Mouse (Mus musculus) limb, embryonic 15.5 days (tissue): ENCODE results near the gene Soga1. TPM values are rescaled to one million over a fixed set of nuclear protein-coding genes. Genes with fewer than 3 reads are reported as not detected.

Experiments
- ATAC-seq: fragments of 200-750 bp; cut with Nextera tagmentation; 2 replicates; pipeline ENCODE4 v1.8.0; 2017; ENCODE audit warnings: low read depth, moderate TSS enrichment; ENCODE audit not compliant: insufficient number of reproducible peaks, low FRiP score, low TSS enrichment
- H3K27ac ChIP-seq: fragments of 300-500 bp; sonication (generic); 2 replicates; pipeline ENCODE4 v1.5.1; 2015; ENCODE audit warnings: moderate library complexity, mild to moderate bottlenecking, inconsistent platforms
- H3K27me3 ChIP-seq: fragments of 300-500 bp; sonication (generic); 2 replicates; pipeline ENCODE4 v1.6.1; 2015; ENCODE audit warnings: inconsistent platforms
- H3K36me3 ChIP-seq: fragments of 300-500 bp; sonication (generic); 2 replicates; pipeline ENCODE4 v1.6.1; 2015; ENCODE audit warnings: inconsistent platforms
- H3K4me1 ChIP-seq: fragments of 300-500 bp; sonication (generic); 2 replicates; pipeline ENCODE4 v1.6.1; 2015; ENCODE audit warnings: inconsistent platforms
- H3K4me2 ChIP-seq: fragments of 300-500 bp; sonication (generic); 2 replicates; pipeline ENCODE4 v1.6.1; 2015; ENCODE audit warnings: mild to moderate bottlenecking, inconsistent platforms
- H3K4me3 ChIP-seq: fragments of 300-500 bp; sonication (generic); 2 replicates; pipeline ENCODE4 v1.5.1; 2015; ENCODE audit warnings: mild to moderate bottlenecking, inconsistent platforms
- H3K9ac ChIP-seq: fragments of 300-500 bp; sonication (generic); 2 replicates; pipeline ENCODE4 v1.6.1; 2015; ENCODE audit warnings: inconsistent platforms
- H3K9me3 ChIP-seq: fragments of 300-500 bp; sonication (generic); 2 replicates; pipeline ENCODE4 v1.6.1; 2016; ENCODE audit warnings: inconsistent platforms
- WGBS: fragments of 180-500 bp; shearing (Covaris S2); methylation state at CpG from one replicate; pipeline ENCODE4 v1.1.7; 2015; 5-methylcytosine and 5-hydroxymethylcytosine counted together
- polyA plus RNA-seq: library from polyadenylated mRNA; unstranded; fragments of >200 nt; fragmentation: Nextera tagmentation; extraction: Ambion mirVana; gene quantifications from 2 replicates; pipeline ENCODE4 v1.2.1, GENCODE M21; 2015

The Soga1 gene
- polyA plus RNA-seq, 1 experiment from 2014 or later: 2.9 TPM

GRCm38 (mm10) chr2:157100319-157100605, 21.2 kb upstream of the Soga1 start:
- no peak overlapping the region for H3K4me2 ChIP-seq
- WGBS: 86% methylated on average over 12 of the region's 12 CpGs
- H3K9ac ChIP-seq: no peak overlapping the region
- H3K27me3 ChIP-seq: no peaks in the 10 kb centered on the region
- H3K4me3 ChIP-seq: no peak overlapping the region
- ATAC-seq: no peak
- H3K27ac ChIP-seq: no peak overlapping the region
- H3K9me3 ChIP-seq: no peaks in the 10 kb centered on the region
- peaks cover 59% of the 10 kb centered on the region for H3K36me3 ChIP-seq
- H3K4me1 ChIP-seq: no peaks in the 10 kb centered on the region

GRCm38 (mm10) chr2:157099532-157100318, 20.7 kb upstream of the Soga1 start:
- ATAC-seq: no peak

GRCm38 (mm10) chr2:157095005-157095755, 16.1 kb upstream of the Soga1 start:
- no peak overlapping the region for H3K9ac ChIP-seq
- no peak overlapping the region for H3K4me2 ChIP-seq
- 65% methylated on average over 9 of the region's 9 CpGs for WGBS
- ATAC-seq: no peak
- peaks cover 23% of the 10 kb centered on the region for H3K36me3 ChIP-seq
- H3K4me1 ChIP-seq: peaks cover 12% of the 10 kb centered on the region
- H3K27me3 ChIP-seq: no peaks in the 10 kb centered on the region
- no peak overlapping the region for H3K27ac ChIP-seq
- H3K9me3 ChIP-seq: no peaks in the 10 kb centered on the region
- no peak overlapping the region for H3K4me3 ChIP-seq

More at GRCm38 (mm10) chr2:157099532-157100318, 20.7 kb upstream of the Soga1 start:
- H3K36me3 ChIP-seq: peaks cover 55% of the 10 kb centered on the region
- no peaks in the 10 kb centered on the region for H3K27me3 ChIP-seq
- H3K4me1 ChIP-seq: no peaks in the 10 kb centered on the region
- H3K27ac ChIP-seq: no peak overlapping the region
- H3K4me2 ChIP-seq: no peak overlapping the region
- 80% methylated on average over 12 of the region's 12 CpGs for WGBS
- H3K4me3 ChIP-seq: no peak overlapping the region
- no peak overlapping the region for H3K9ac ChIP-seq
- H3K9me3 ChIP-seq: no peaks in the 10 kb centered on the region

GRCm38 (mm10) chr2:157092024-157092423, 13.0 kb upstream of the Soga1 start:
- Histone ChIP-seq H3K36me3 (0 out of 2 replicates have a peak, but pooled peaks cover 2% of the 10 kb centered on the region), H3K4me3 (no peak overlapping the region), H3K27ac (no peak overlapping the region), H3K27me3 (no peaks in the 10 kb centered on the region), H3K9ac (no peak overlapping the region), H3K4me2 (no peak overlapping the region), H3K4me1 (peaks cover 12% of the 10 kb centered on the region), H3K9me3 (no peaks in the 10 kb centered on the region)
- no peak for ATAC-seq
- 33% methylated on average over 8 of the region's 8 CpGs for WGBS

- Histone ChIP-seq H3K4me1 (peaks cover 14% of the 10 kb centered on the region), H3K4me2 (no peak overlapping the region), H3K9ac (no peak overlapping the region), H3K27ac (no peak overlapping the region), H3K4me3 (no peak overlapping the region), H3K9me3 (no peaks in the 10 kb centered on the region), H3K36me3 (no peaks in the 10 kb centered on the region), H3K27me3 (no peaks in the 10 kb centered on the region)
- no peak for ATAC-seq
- 73% methylated on average over 14 of the region's 14 CpGs for WGBS
Observed at GRCm38 (mm10) chr2:157087536-157088317, 8.7 kb upstream of the Soga1 start.

GRCm38 (mm10) chr2:157086796-157087195, 7.7 kb upstream of the Soga1 start, which contains the start of gene Tldc2:
TSS of gene Tldc2 (plus strand) at chr2:157087055.
- no peaks in the 10 kb centered on the region for H3K36me3 ChIP-seq
- ATAC-seq: no peak
- H3K9me3 ChIP-seq: no peaks in the 10 kb centered on the region
- H3K4me1 ChIP-seq: peaks cover 7% of the 10 kb centered on the region
- no peak within 1 kb of the TSS for H3K27ac ChIP-seq
- H3K27me3 ChIP-seq: no peaks in the 10 kb centered on the region
- 79% methylated on average over 8 of the region's 8 CpGs for WGBS
- H3K4me3 ChIP-seq: no peak within 1 kb of the TSS
- no peak within 1 kb of the TSS for H3K9ac ChIP-seq
- no peak within 1 kb of the TSS for H3K4me2 ChIP-seq

GRCm38 (mm10) chr2:157084831-157085585, 6.0 kb upstream of the Soga1 start:
- H3K27me3 ChIP-seq: no peaks in the 10 kb centered on the region
- H3K4me1 ChIP-seq: peaks cover 4% of the 10 kb centered on the region; the same call in 1 of the 2 replicates
- WGBS: 78% methylated on average over 7 of the region's 7 CpGs
- no peak overlapping the region for H3K4me3 ChIP-seq
- no peak overlapping the region for H3K9ac ChIP-seq
- no peaks in the 10 kb centered on the region for H3K9me3 ChIP-seq
- H3K4me2 ChIP-seq: no peak overlapping the region
- no peak overlapping the region for H3K27ac ChIP-seq
- no peak for ATAC-seq
- no peaks in the 10 kb centered on the region for H3K36me3 ChIP-seq

- Histone ChIP-seq H3K27ac (no peak overlapping the region), H3K4me3 (no peak overlapping the region), H3K9ac (no peak overlapping the region), H3K36me3 (no peaks in the 10 kb centered on the region), H3K27me3 (no peaks in the 10 kb centered on the region), H3K4me1 (peaks cover 14% of the 10 kb centered on the region), H3K4me2 (no peak overlapping the region), H3K9me3 (no peaks in the 10 kb centered on the region)
- WGBS: 32% methylated on average over 7 of the region's 7 CpGs
- ATAC-seq: no peak
Observed at GRCm38 (mm10) chr2:157081960-157082359, 2.9 kb upstream of the Soga1 start.

GRCm38 (mm10) chr2:157081331-157081730, 2.3 kb upstream of the Soga1 start:
- WGBS: 88% methylated on average over 8 of the region's 8 CpGs
- peaks cover 20% of the 10 kb centered on the region for H3K4me1 ChIP-seq
- H3K36me3 ChIP-seq: no peaks in the 10 kb centered on the region
- no peaks in the 10 kb centered on the region for H3K9me3 ChIP-seq
- H3K4me2 ChIP-seq: no peak overlapping the region
- no peak overlapping the region for H3K9ac ChIP-seq
- no peaks in the 10 kb centered on the region for H3K27me3 ChIP-seq
- H3K4me3 ChIP-seq: no peak overlapping the region
- ATAC-seq: no peak
- no peak overlapping the region for H3K27ac ChIP-seq

- Histone ChIP-seq H3K4me3 (peak overlapping the region; percentile 92), H3K4me1 (peaks cover 34% of the 10 kb centered on the region), H3K4me2 (peak overlapping the region; percentile 81), H3K9me3 (no peaks in the 10 kb centered on the region), H3K27ac (peak overlapping the region; percentile 97), H3K27me3 (no peaks in the 10 kb centered on the region), H3K36me3 (no peaks in the 10 kb centered on the region), H3K9ac (peak overlapping the region; percentile 26; the same call in 1 of the 2 replicates)
- 11% methylated on average over 16 of the region's 16 CpGs for WGBS
- no peak for ATAC-seq
Observed at GRCm38 (mm10) chr2:157079701-157080180, 687 bp upstream of the Soga1 start.
